Mouse (Mus musculus) hindbrain, postnatal 0 days (tissue): ENCODE results near the gene Ankzf1. TPM values are rescaled to one million over a fixed set of nuclear protein-coding genes. Genes with fewer than 3 reads are reported as not detected.

ENCODE experiments used
- ATAC-seq: fragments of 200-750 bp; cut with Nextera tagmentation; 2 replicates; pipeline ENCODE4 v1.8.0; 2017; ENCODE audit warnings: mild to moderate bottlenecking, moderate TSS enrichment, moderate library complexity
- DNase-seq: peaks from one replicate; pipeline ENCODE4 v3.0.0-alpha.2; 2015; ENCODE audit warnings: low spot score
- H3K27ac ChIP-seq: fragments of 300-500 bp; sonication (generic); 2 replicates; pipeline ENCODE4 v1.5.1; 2014; ENCODE audit warnings: mild to moderate bottlenecking
- H3K27me3 ChIP-seq: fragments of 300-500 bp; sonication (generic); 2 replicates; pipeline ENCODE4 v1.6.1; 2014; ENCODE audit warnings: low read length, mixed read lengths; ENCODE audit not compliant: insufficient read depth
- H3K36me3 ChIP-seq: fragments of 300-500 bp; sonication (generic); 2 replicates; pipeline ENCODE4 v1.6.1; 2014; ENCODE audit warnings: low read length, mixed read lengths; ENCODE audit not compliant: insufficient read depth
- H3K4me1 ChIP-seq: fragments of 300-500 bp; sonication (generic); 2 replicates; pipeline ENCODE4 v1.6.1; 2014; ENCODE audit warnings: antibody characterized with exemption, low read length, mixed read lengths; ENCODE audit not compliant: insufficient read depth
- H3K4me2 ChIP-seq: fragments of 300-500 bp; sonication (generic); 2 replicates; pipeline ENCODE4 v1.6.1; 2014; ENCODE audit warnings: low read depth, mild to moderate bottlenecking, low read length, moderate library complexity, mixed read lengths
- H3K4me3 ChIP-seq: fragments of 300-500 bp; sonication (generic); 2 replicates; pipeline ENCODE4 v1.5.1; 2014; ENCODE audit warnings: low read length
- H3K9ac ChIP-seq: fragments of 300-500 bp; sonication (generic); replicated peaks from 2 replicates; pipeline ENCODE4 v1.6.1; 2014; ENCODE audit warnings: mild to moderate bottlenecking, low read length, moderate library complexity, mixed read lengths
- H3K9me3 ChIP-seq: fragments of 300-500 bp; sonication (generic); 2 replicates; pipeline ENCODE4 v1.6.1; 2016; ENCODE audit warnings: low read length, mixed read lengths
- CTCF ChIP-seq: IDR thresholded peaks from 2 replicates; pipeline ENCODE4 v1.5.1; 2016; ENCODE audit warnings: antibody characterized with exemption, control low read depth, low read depth
- WGBS: fragments of 180-500 bp; shearing (Covaris S2); extraction: QIAGEN DNeasy Blood & Tissue Kit; methylation state at CpG from one replicate; pipeline ENCODE4 v1.1.7; 2014; 5-methylcytosine and 5-hydroxymethylcytosine counted together
- polyA plus RNA-seq: library from polyadenylated mRNA; unstranded; fragments of >200 nt; fragmentation: Nextera tagmentation; extraction: Ambion mirVana; gene quantifications from 2 replicates; pipeline ENCODE4 v1.2.1, GENCODE M21; 2015
- total RNA-seq: library from RNA; depleted of rRNA; stranded (reverse); fragments of >200 nt; gene quantifications from 2 replicates; pipeline ENCODE4 v1.2.3, GENCODE M21; 2014; rRNA removed

Gene Ankzf1
- total RNA-seq (17.9 and 30.2 TPM in 2 replicates), polyA plus RNA-seq (14.1 and 17.0 TPM in 2 replicates)

- H3K27ac ChIP-seq = peak within 1 kb of the TSS; percentile 96
- H3K9me3 ChIP-seq = no peaks in the 10 kb centered on the region
- no peaks in the 10 kb centered on the region for H3K27me3 ChIP-seq
- H3K9ac ChIP-seq = peak within 1 kb of the TSS; percentile 95
- DNase-seq (peak; percentile 97), ATAC-seq (peak; percentile 99)
- under 1% methylated on average over 56 of the region's 56 CpGs for WGBS
- peaks cover 26% of the 10 kb centered on the region; the same call in 1 of the 2 replicates for H3K36me3 ChIP-seq
- TF ChIP-seq CTCF = no peak
- peaks cover 12% of the 10 kb centered on the region for H3K4me1 ChIP-seq
- H3K4me2 ChIP-seq = peak within 1 kb of the TSS; percentile 99
- H3K4me3 ChIP-seq = peak within 1 kb of the TSS; percentile 84
Observed at GRCm38 (mm10) chr1:75191622-75192402, at the start of gene Ankzf1, which contains the start of gene Atg9a. TSS of gene Ankzf1 (plus strand) at chr1:75192151. TSS of gene Atg9a (minus strand) at chr1:75192196.

GRCm38 (mm10) chr1:75142301-75143261 is 49.4 kb upstream of the Ankzf1 start, which contains the start of the genes Cnppd1 and Retreg2:
TSS of gene Cnppd1 (minus strand) at chr1:75142711.
TSS of gene Retreg2 (plus strand) at chr1:75142778.
- DNase-seq (peak; percentile 98), ATAC-seq (peak; percentile 86)
- peak within 1 kb of the TSS; percentile 96 for H3K9ac ChIP-seq
- peaks cover 42% of the 10 kb centered on the region for H3K36me3 ChIP-seq
- no peaks in the 10 kb centered on the region for H3K27me3 ChIP-seq
- H3K27ac ChIP-seq = peak within 1 kb of the TSS; percentile 98
- H3K4me2 ChIP-seq = peak within 1 kb of the TSS; percentile 97
- H3K4me3 ChIP-seq = peak within 1 kb of the TSS; percentile 91
- H3K9me3 ChIP-seq = no peaks in the 10 kb centered on the region
- peak; percentile 60 for TF ChIP-seq CTCF
- H3K4me1 ChIP-seq = peaks cover 13% of the 10 kb centered on the region
- WGBS = 1% methylated on average over 86 of the region's 91 CpGs

- ATAC-seq = no peak
- 98% methylated on average over 3 of the region's 3 CpGs for WGBS
- Histone ChIP-seq H3K4me2 (no peak overlapping the region), H3K4me3 (no peak overlapping the region), H3K9ac (no peak overlapping the region), H3K9me3 (no peaks in the 10 kb centered on the region), H3K27me3 (no peaks in the 10 kb centered on the region), H3K27ac (no peak overlapping the region), H3K4me1 (peaks cover 10% of the 10 kb centered on the region), H3K36me3 (peaks cover 43% of the 10 kb centered on the region)
- DNase-seq = no peak
- TF ChIP-seq CTCF = no peak
Observed at GRCm38 (mm10) chr1:75145589-75145988, 46.4 kb upstream of the Ankzf1 start.

GRCm38 (mm10) chr1:75147411-75148135 is 44.4 kb upstream of the Ankzf1 start:
- WGBS = 88% methylated on average over 7 of the region's 7 CpGs
- H3K4me3 ChIP-seq = no peak overlapping the region
- ATAC-seq = no peak
- no peak overlapping the region for H3K27ac ChIP-seq
- no peaks in the 10 kb centered on the region for H3K27me3 ChIP-seq
- no peak overlapping the region for H3K9ac ChIP-seq
- H3K9me3 ChIP-seq = no peaks in the 10 kb centered on the region
- peaks cover 43% of the 10 kb centered on the region for H3K36me3 ChIP-seq
- 0 out of 2 replicates have a peak, but pooled peaks cover 5% of the 10 kb centered on the region for H3K4me1 ChIP-seq
- H3K4me2 ChIP-seq = no peak overlapping the region
- no peak for TF ChIP-seq CTCF
- DNase-seq = no peak

- Histone ChIP-seq H3K36me3 (peaks cover 43% of the 10 kb centered on the region), H3K9me3 (no peaks in the 10 kb centered on the region), H3K27me3 (no peaks in the 10 kb centered on the region), H3K27ac (no peak overlapping the region), H3K9ac (no peak overlapping the region), H3K4me1 (0 out of 2 replicates have a peak, but pooled peaks cover 3% of the 10 kb centered on the region), H3K4me2 (no peak overlapping the region), H3K4me3 (no peak overlapping the region)
- 88% methylated on average over 4 of the region's 4 CpGs for WGBS
- DNase-seq = no peak
- no peak for ATAC-seq
- TF ChIP-seq CTCF = no peak
Observed at GRCm38 (mm10) chr1:75148727-75149126, 43.2 kb upstream of the Ankzf1 start.

- no peaks in the 10 kb centered on the region for H3K4me1 ChIP-seq
- TF ChIP-seq CTCF = no peak
- H3K9ac ChIP-seq = no peak overlapping the region
- no peaks in the 10 kb centered on the region for H3K9me3 ChIP-seq
- ATAC-seq (no peak), DNase-seq (no peak)
- no peak overlapping the region for H3K4me2 ChIP-seq
- H3K27ac ChIP-seq = no peak overlapping the region
- H3K27me3 ChIP-seq = no peaks in the 10 kb centered on the region
- 68% methylated on average over 3 of the region's 3 CpGs for WGBS
- H3K36me3 ChIP-seq = no peaks in the 10 kb centered on the region
- H3K4me3 ChIP-seq = no peak overlapping the region
Observed at GRCm38 (mm10) chr1:75155837-75156236, 36.1 kb upstream of the Ankzf1 start.
